Mouse (Mus musculus) retina, adult 2 months (tissue): ENCODE data around the gene Jund.

ENCODE experiments used
- DNase-seq: peaks from one replicate; pipeline ENCODE4 v3.0.0-alpha.2; 2012; ENCODE audit warnings: low read depth, low spot score

Jund gene

DNA sequence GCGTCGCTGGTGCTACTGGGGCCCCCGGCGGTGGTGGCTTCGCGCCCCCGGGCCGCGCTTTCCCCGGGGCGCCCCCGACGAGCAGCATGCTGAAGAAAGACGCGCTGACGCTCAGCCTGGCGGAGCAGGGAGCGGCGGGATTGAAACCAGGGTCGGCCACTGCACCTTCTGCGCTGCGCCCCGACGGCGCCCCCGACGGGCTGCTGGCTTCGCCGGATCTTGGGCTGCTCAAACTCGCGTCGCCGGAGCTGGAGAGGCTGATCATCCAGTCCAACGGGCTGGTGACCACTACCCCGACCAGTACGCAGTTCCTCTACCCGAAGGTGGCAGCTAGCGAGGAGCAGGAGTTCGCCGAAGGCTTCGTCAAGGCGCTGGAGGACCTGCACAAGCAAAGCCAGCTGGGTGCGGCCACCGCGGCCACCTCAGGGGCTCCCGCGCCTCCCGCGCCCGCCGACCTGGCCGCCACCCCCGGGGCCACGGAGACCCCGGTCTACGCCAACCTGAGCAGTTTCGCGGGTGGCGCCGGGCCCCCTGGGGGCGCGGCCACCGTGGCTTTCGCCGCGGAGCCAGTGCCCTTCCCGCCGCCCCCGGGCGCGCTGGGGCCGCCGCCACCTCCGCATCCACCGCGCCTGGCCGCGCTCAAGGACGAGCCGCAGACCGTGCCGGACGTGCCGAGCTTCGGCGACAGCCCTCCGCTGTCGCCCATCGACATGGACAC, 526 bp downstream of the Jund start:
- no peak for DNase-seq

DNA sequence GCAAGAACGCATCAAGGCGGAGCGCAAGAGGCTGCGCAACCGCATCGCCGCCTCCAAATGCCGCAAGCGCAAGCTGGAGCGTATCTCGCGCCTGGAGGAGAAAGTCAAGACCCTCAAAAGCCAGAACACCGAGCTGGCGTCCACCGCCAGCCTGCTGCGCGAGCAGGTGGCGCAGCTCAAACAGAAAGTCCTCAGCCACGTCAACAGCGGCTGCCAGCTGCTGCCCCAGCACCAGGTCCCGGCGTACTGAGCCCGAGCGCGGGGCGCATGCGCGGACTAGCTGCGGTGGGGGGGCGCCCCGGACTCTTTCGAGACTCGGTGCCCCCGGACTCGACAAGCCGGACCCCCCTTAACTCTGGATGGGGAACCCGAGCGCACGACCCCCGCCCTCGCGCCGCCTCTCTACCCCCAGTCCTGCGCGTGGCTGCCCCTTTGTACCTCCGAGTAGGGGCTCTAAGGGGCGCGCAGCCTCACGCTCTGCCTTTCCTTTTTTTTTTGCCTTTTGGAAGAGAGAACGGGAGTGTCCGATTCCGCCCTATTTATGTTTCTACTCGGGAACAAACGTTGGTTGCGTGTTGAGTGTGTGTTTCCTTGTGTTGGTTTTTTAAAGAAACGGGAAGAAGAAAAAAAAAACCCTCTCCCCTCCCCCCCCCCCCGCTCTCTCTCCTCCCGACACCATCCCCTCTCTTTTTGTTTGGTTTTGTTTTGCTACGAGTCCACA, 1.2 kb downstream of the Jund start:
- peak; percentile 68 for DNase-seq

DNA sequence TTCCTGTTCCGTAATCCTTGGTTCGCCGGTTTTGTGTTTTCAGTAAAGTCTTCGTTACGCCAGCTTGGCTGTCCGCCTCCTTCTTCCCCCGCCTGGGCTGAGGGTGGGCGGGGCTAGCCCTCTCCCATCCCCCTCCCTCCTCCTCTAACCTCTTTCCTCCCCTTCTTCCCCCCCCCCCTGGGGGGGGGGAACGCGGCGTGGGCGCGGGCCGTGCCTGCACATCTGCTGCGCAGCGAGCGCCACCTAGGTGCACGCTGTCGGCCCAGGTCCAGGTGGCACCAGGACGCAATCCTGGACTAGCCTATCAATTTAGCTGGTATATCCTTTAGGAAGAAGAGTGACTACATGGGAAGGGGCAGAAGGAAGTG, 1.8 kb downstream of the Jund start:
- peak; percentile 97 for DNase-seq

DNA sequence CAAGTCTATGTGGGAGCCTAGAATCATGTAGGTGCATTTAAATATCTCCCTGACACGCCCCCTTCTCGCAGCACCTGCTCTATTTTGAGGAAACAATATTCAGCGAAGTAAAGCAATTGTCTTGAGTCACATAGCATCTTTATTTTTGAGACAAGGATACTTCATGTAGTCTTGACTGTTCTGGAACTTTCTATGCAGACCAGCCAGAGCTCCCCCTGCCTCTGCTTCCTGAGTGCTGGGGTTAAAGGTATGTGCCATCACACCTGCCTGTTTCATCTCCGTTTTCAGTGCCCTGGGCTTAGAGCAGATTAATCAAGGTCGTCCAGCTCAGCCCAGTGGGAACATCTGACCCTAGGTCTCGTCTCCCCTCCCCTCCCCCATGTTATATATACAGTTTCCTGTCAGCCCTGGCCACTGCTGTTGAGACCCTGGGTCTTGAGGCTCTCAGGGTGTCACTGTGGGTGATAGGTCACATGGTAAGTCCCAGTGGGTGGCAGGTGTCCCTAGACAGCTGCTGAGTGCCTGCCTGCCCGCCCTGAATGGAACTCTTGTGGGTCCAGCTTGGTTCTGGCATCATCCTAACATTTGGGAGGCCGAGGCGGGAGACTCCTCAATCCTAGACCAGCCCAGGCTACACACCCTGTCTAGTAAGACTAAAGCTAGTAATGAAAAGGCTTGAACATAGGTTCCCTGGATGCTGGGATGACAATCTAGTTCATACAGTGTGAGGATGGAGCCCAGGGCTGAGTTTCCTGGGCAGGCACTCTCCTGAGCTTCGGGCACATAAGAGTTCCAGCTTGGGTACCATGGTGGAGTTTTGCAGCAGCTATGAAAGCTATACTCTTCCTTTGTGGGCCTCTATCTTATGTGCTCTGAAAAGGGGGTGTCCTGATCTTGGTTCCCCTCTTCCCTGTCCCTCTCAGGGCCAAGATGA, 2.6 kb downstream of the Jund start:
- DNase-seq: no peak

DNA sequence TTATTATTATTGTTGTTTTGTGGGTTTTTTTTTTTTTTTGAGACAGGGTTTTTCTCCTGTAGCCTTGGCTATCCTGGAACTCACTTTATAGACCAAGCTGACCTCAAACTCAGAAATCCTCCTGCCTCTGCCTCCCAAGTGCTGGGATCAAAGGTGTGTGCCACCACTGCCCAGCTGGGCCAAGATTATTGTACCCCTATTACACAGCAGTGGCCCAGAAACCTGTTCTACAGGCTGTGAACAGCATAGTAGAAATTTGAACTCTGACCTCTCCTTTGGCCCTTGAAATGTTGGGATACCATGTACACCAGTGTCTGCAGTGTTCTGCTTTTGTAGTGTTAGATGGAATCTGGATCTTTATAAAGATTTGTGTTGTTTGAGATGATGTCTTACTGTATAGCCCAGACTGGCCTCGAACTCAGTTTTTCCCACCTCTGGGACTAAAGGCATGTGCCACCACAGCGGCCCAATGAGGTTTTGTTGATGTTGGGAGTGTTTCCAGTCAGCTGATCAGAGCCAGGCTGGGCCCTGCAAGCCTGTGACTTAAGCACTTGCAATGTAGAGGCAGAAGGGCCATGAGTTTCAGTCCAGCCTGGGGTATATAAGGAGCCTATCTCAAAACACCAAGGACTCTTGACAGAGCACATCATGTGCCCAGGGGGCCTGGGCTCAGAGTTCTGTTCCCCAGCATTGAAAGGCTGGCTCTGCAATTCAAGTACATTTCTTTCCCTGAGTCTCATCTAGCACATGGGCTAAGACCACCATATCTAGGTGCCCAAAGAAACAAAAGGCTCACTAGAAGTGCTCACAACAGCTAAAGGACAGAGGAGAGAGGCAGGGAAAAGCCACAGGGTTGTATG, 3.5 kb downstream of the Jund start:
- no peak for DNase-seq

DNA sequence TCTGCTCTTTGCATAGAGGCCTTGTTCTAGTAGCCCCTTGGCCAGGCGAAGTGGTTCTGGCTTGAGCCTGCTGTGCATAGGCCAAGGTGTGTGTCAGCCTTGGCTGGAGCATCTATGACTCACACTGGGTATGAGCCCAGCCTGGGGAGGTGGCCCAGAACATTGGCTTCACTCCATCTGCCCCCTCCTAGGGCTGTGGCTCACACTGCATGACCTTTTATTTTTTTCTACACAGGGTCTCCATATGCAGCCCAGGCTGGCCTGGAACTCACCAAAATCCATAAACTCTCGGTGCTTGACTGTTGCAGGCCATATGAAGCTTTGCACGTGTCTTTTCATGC, 4.1 kb downstream of the Jund start:
- DNase-seq: no peak

DNA sequence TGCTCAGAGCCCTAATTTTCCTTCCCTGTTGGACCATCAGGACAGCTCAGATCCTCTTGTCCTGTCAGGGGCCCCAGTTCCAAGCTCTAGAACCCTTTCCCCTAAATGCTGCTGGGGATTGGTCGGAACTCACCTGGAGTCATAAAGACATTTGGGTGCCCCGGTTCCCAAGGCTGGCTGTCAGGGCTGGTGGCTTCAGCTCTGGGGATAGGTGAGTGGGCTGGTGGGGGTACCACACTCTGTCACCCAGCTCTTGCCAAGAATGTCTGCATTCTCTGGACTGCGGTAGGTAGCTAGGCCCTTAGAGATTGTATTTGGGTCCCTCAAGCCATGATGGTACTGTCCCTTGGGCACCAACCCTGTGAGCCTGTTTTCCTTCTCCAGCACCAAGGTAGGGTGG, 4.5 kb downstream of the Jund start, which contains the start of gene Iqcn:
Gene Iqcn (plus strand): TSS at position 171 of the 400 bp plus-strand sequence.
- DNase-seq: no peak

DNA sequence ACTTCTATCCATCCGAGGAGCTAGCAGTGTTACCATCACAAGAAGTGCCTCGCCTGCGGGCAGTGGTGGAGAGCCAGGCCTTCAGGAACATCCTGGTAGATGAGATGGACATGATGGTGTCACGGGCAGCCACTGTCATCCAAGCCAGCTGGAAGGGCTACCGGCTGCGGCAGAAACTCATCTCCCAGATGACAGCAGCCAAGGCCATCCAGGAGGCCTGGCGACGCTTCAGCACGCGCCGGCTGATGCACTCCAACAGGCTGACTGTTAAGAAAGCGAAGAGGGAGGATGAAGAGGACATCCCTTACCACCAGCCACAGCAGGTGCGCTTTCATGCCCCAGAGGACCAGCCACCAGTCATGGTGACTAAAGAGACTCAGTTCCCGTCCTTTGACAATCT, 9.5 kb downstream of the Jund start:
- no peak for DNase-seq

DNA sequence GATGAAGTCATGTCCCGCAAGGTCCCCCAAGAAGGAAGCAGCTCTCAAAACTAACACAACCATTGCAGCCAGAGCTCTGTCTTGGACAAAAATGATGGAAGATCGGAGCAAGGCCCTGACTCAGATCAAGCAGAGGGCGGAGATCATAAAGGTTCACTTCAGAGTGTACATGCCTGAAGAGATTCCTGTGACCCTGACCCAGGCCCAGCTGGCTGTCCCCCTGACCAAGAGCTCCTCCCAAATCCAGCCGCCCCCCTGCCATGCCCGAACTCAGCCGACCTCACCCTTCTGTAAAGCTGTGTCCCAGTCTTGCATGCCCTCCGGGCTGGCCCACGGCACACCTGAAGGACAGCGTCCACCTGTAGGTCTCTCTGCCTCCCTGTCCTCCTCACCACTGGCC, 11.0 kb downstream of the Jund start:
- DNase-seq: no peak

DNA sequence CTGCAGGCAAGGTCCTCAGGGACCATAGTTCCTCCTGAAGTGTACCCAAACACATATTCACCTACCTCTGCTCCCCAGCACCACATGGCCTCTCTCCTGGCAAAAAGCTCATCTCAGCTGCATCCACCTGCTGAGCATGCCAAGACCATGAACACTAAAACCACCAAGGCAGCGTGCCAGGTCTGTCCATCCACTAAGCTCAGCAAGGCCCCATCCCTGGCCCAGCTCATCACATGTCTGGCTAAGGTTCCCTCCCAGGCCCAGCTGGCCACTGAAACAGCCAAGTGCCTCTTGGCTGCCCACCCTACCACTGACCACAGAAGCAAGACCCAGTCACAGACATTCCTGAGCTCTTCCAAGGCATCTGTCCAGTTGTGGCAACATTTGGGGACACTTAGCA, 11.5 kb downstream of the Jund start:
- no peak for DNase-seq

DNA sequence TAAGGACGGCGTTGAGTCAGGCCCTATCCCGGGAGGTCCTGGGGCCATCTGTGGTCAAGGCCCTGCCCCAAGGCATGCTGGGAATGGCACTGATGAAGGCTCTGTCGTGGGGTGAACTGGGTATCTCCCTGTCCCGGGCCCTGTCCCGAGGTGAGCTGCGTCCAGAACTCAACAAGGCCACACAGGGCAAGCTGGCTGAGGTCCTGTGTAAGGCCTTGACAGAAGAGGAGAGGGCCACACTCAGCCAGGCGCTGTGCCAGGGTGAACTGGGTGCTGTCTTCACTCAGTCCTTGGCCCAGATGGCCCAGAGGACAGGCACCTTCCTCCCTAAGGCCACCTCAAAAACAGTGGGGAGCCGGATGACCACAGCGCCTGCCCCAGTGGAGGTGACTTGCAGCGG, 12.3 kb downstream of the Jund start:
- no peak for DNase-seq

DNA sequence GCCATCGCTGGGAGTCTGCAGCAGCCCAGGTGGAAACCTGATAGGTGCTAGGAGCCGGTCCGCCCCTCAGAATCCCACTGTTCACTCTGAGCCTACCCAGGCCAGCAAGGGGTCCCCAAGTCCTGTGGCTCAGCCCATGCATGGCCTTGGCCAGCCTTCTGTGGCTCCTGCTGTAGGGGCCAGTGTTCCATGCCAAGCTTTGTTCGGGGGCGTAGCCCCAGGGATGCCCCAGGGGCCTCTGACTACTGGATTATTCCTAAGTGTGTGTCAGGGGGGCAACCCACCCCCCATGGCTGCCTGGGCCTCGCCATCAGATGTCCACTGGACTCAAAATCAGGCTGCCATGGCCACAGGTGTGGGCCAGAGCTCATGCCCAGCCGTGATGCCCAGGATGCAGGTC, 15.2 kb downstream of the Jund start:
- no peak for DNase-seq

DNA sequence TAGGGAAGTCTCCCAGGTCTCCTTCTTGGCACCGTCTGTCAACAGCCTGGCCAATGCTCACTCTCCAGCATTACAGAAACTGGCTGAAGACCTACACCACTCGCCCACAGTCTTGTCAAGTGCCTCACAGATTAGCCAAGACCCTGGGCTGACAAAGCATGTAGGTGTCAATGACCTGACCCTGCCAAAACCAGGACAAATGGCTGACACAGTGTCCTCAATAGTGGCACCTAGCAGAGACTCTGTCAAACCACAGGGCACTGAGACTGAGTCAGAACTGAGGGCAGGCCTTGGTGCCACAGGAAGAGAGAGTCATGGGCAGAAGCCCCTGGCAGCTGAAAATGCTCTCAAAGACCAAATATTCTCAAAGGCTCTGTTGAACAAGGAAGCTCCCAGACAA, 16.3 kb downstream of the Jund start:
- DNase-seq: no peak

DNA sequence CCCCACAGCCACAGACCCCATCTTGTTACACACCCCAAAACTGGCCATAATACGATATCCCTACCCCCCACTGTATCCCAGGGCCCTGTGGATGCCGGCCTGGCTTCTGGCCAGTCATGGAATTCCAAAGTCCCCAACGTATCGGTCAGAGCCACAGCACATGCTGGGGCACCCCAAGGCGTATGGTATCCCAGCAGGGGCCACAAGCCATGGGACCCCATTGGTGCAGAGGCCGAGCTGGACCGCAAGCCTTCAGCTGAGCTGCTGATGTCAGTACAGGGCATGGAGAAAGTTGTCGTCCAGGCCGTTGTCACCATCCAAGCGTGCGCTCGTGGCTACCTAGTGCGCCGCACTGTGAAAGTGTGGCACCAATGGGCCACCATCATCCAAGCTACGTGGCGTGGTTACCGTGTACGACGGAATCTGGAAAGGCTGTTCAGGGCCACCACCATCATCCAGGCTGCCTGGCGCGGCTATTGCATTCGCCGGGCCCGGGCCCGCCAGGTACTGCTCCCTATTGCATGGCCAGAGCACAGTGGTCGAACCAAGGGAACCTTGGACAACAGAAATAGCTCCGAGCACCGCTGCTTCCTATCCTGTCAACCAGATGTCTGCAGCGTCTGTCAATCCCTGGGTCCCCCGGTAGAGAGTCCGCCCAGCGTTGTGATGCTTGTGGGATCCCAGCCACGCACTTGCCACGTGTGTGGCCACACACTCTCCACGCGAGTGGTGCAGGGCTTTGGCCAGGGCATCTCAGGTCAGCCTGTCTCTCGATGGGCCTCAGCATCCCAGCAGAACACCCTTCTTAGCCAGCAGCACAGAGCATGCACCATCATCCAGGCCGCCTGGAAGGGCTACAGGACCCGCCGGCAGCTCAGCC, 18.0 kb downstream of the Jund start:
- no peak for DNase-seq

DNA sequence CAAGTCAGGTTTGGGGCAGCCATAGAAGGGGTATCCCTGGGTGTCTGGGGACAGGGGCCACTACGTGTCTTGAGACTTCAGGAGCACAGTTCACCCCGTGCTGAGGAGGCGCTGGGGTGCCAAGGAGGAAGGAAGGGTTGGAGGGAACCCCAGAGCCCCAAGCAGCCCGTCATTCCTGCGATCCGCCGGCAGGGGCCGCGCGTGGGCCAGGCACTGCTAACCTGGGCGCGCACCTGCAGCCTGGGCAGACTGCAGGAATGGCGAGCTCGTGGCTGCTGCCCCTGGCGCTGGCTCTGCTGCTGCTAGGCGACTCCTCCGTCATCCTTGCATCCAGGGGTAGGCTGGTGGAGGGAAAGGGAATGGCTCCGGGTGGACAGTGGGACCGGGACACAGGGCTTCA, 19.5 kb downstream of the Jund start, which contains the start of gene Gm3336:
Gene Gm3336 (plus strand): TSS at position 247 of the 400 bp plus-strand sequence.
- no peak for DNase-seq

DNA sequence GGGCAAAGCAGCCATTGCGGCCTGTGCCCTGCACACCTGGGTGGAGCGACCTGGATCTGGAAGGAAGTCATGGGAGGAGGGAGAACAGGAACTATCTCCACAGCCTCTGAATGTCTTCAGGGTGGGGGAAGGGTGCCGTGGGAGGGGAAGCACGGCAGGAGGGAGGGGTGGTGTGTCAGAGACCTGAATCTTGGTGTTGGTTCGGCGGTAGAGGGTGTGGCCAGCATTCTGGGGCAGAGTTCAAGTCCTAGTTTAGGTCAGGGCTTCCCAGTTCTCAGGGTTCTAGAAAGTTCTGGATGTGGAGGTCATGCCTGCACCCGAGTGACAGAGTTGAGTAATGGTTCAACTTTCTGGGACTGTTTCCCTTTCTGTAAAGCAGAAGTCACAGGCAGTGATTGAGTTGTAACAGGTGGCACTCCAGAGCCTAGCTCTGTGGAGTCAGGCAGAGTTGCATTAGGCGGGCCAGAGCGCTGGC, 21.1 kb downstream of the Jund start:
- no peak for DNase-seq

DNA sequence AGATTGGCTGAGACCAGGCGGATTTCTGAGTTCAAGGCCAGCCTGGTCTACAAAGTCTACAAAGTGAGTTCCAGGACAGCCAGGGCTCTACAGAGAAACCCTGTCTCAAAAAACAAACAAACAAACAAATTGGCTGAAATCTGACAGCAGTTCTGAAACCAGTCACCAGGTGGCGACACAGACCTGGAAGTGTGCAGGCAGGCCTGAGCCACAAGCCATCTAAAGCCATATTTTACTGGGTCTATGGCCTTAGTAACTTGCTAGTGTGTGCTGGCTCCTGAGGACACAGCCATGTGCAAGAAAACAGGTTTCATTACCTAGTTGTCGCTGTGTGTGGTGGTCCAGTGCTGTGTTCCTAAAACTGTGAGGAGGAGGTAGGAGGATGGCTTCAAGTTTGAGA, 22.0 kb downstream of the Jund start:
- DNase-seq: no peak

DNA sequence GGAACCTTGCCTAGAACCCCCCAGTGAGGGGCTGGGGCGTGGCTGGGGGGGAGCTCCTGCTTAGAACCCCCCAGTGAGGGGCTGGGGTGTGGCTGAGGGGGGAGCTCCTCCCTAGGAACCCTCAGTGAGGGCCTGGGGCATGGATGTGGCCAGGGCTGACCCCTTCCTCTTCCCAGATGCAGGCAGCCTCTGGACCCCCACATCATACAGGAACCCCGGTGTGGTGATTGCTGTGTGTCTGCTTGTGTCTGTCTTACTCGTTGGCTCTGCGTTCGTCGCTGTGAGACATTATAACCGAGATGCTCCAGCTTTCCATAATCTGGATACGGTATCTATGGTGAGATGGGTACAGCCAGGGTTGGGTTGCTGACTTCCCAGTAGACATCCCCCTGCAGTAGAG, 22.9 kb downstream of the Jund start:
- DNase-seq: no peak

DNA sequence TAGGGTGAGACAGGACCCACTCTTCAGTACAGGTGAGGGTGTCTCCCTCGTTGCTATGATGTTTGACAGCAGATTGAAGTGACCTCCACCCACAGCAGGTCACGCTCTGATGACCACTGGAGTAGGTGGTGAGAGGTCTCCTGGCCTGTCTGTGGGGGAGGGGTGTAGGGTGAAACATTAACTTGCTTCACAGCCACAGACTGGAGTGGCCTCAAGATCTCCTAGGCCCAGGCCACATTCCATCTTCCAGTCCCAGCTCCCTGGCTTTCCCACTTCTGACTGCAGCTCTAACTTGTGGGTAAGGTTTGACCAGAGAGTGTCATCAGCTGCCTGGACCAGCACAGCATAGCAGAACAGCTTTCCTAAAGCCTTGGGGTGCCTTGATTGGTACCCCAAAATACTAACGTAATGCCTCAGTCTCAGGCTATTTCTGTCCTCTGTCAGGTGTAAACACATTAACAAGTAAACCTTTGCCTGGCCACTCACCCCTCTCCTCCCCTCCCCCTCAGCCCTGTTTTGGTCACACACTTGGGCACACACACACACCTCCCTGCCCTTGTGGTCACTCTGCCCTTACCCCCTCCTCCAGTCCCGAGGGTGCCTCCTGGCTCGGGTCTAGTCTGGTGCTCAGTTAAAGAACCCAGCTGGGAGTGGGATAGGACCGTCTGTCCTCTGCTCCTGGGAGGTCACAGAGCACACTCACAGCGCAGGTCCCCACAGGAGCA, 24.9 kb downstream of the Jund start, which contains the start of gene Pde4c:
Gene Pde4c (plus strand): TSS at position 235 of the 725 bp plus-strand sequence.
- no peak for DNase-seq

DNA sequence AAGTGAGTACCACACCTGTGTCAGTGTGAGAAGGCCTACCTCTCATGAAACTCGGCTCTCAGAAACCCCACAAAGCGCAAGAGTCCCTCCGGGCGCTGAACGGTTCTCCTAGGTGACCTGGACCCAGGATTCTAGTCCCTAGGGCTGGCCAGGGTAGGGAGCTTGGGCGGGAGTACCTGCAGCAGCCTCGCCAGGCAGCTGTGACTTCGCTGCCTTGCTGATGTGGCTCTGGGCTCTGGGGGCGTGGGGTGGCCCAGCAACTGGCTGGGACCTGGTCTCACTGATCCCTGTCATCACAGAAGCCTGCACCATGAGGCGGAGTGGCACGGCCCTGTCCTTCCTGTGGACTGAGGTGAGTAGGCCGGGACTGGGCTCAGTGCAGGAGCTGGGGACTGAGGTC, 25.5 kb downstream of the Jund start:
- DNase-seq: no peak
